Mouse (Mus musculus): ENCODE results near the gene 1700001C02Rik. TPM values are rescaled to one million over a fixed set of nuclear protein-coding genes. Genes with fewer than 3 reads are reported as not detected.

1700001C02Rik gene
- polyA plus RNA-seq, 1 experiment from 2014 or later: not detected

GRCm38 (mm10) chr5:30520214-30520732 lies 54.4 kb downstream of the 1700001C02Rik start:
- TF ChIP-seq CTCF (IDR thresholded peaks at IDR 0.05; ENCODE audit: low read depth) (no peak), EP300 (IDR thresholded peaks at IDR 0.05; ENCODE audit: low read depth) (peak; percentile 44; the same call in 1 of the 2 replicates)
- H3K36me3 ChIP-seq (replicated peaks; ENCODE audit: insufficient read depth, low read length): no peaks in the 10 kb centered on the region
- H3K27ac ChIP-seq (ENCODE audit: low read depth): no peak overlapping the region
- no peak overlapping the region for H3K4me3 ChIP-seq (ENCODE audit: low read depth, low read length)
- no peak overlapping the region for H3K9ac ChIP-seq (replicated peaks)
- no peaks in the 10 kb centered on the region for H3K27me3 ChIP-seq (ENCODE audit: insufficient read depth, low read length)
- no peak overlapping the region for H3K4me2 ChIP-seq (ENCODE audit: low read depth, low read length)
- peaks cover 10% of the 10 kb centered on the region for H3K4me1 ChIP-seq (ENCODE audit: insufficient read depth)
- no peaks in the 10 kb centered on the region for H3K9me3 ChIP-seq (ENCODE audit: low read length)
- 63% methylated on average over 10 of the region's 10 CpGs for WGBS (ENCODE audit: insufficient replicate concordance)
- ATAC-seq: peak; percentile 36; the same call in 1 of the 2 replicates
- no peak for DNase-seq

- no peak for DNase-seq
- H3K4me2 ChIP-seq (ENCODE audit: low read depth, low read length): no peak overlapping the region
- no peak overlapping the region for H3K27ac ChIP-seq (ENCODE audit: low read depth)
- no peaks in the 10 kb centered on the region for H3K27me3 ChIP-seq (ENCODE audit: insufficient read depth, low read length)
- H3K36me3 ChIP-seq (replicated peaks; ENCODE audit: insufficient read depth, low read length): no peaks in the 10 kb centered on the region
- no peak overlapping the region for H3K4me3 ChIP-seq (ENCODE audit: low read depth, low read length)
- no peak for TF ChIP-seq CTCF (IDR thresholded peaks at IDR 0.05; ENCODE audit: low read depth)
- TF ChIP-seq EP300 (IDR thresholded peaks at IDR 0.05; ENCODE audit: low read depth): no peak
- H3K9me3 ChIP-seq (ENCODE audit: low read length): no peaks in the 10 kb centered on the region
- WGBS (ENCODE audit: insufficient replicate concordance): 83% methylated on average over 8 of the region's 8 CpGs
- H3K4me1 ChIP-seq (ENCODE audit: insufficient read depth): peaks cover 10% of the 10 kb centered on the region
- H3K9ac ChIP-seq (replicated peaks): no peak overlapping the region
- ATAC-seq: no peak
Observed at GRCm38 (mm10) chr5:30522406-30522805, 56.6 kb downstream of the 1700001C02Rik start.

GRCm38 (mm10) chr5:30523131-30523530 lies 57.3 kb downstream of the 1700001C02Rik start:
- Histone ChIP-seq H3K27ac (ENCODE audit: low read depth) (no peak overlapping the region), H3K9me3 (ENCODE audit: low read length) (no peaks in the 10 kb centered on the region), H3K4me3 (ENCODE audit: low read depth, low read length) (no peak overlapping the region), H3K27me3 (ENCODE audit: insufficient read depth, low read length) (no peaks in the 10 kb centered on the region), H3K4me1 (ENCODE audit: insufficient read depth) (peaks cover 10% of the 10 kb centered on the region), H3K9ac (replicated peaks) (no peak overlapping the region), H3K36me3 (replicated peaks; ENCODE audit: insufficient read depth, low read length) (no peaks in the 10 kb centered on the region), H3K4me2 (ENCODE audit: low read depth, low read length) (no peak overlapping the region)
- no peak for TF ChIP-seq CTCF (IDR thresholded peaks at IDR 0.05; ENCODE audit: low read depth)
- TF ChIP-seq EP300 (IDR thresholded peaks at IDR 0.05; ENCODE audit: low read depth): no peak
- WGBS (ENCODE audit: insufficient replicate concordance): 31% methylated on average over 3 of the region's 3 CpGs
- ATAC-seq (no peak), DNase-seq (no peak)

GRCm38 (mm10) chr5:30524213-30524612 lies 58.4 kb downstream of the 1700001C02Rik start:
- WGBS (ENCODE audit: insufficient replicate concordance): 37% methylated on average over 3 of the region's 3 CpGs
- Histone ChIP-seq H3K27ac (ENCODE audit: low read depth) (peak overlapping the region; percentile 45; the same call in 1 of the 2 replicates), H3K36me3 (replicated peaks; ENCODE audit: insufficient read depth, low read length) (no peaks in the 10 kb centered on the region), H3K9ac (replicated peaks) (no peak overlapping the region), H3K4me3 (ENCODE audit: low read depth, low read length) (no peak overlapping the region), H3K4me1 (ENCODE audit: insufficient read depth) (peaks cover 10% of the 10 kb centered on the region), H3K4me2 (ENCODE audit: low read depth, low read length) (no peak overlapping the region), H3K27me3 (ENCODE audit: insufficient read depth, low read length) (no peaks in the 10 kb centered on the region), H3K9me3 (ENCODE audit: low read length) (no peaks in the 10 kb centered on the region)
- DNase-seq (no peak), ATAC-seq (no peak)
- TF ChIP-seq CTCF (IDR thresholded peaks at IDR 0.05; ENCODE audit: low read depth) (no peak), EP300 (IDR thresholded peaks at IDR 0.05; ENCODE audit: low read depth) (no peak)

GRCm38 (mm10) chr5:30525920-30526836 lies 60.3 kb downstream of the 1700001C02Rik start:
- 54% methylated on average over 12 of the region's 12 CpGs for WGBS (ENCODE audit: insufficient replicate concordance)
- Histone ChIP-seq H3K4me3 (ENCODE audit: low read depth, low read length) (no peak overlapping the region), H3K27ac (ENCODE audit: low read depth) (no peak overlapping the region), H3K27me3 (ENCODE audit: insufficient read depth, low read length) (no peaks in the 10 kb centered on the region), H3K9me3 (ENCODE audit: low read length) (no peaks in the 10 kb centered on the region), H3K4me1 (ENCODE audit: insufficient read depth) (peaks cover 8% of the 10 kb centered on the region), H3K4me2 (ENCODE audit: low read depth, low read length) (no peak overlapping the region), H3K36me3 (replicated peaks; ENCODE audit: insufficient read depth, low read length) (no peaks in the 10 kb centered on the region), H3K9ac (replicated peaks) (no peak overlapping the region)
- DNase-seq (no peak), ATAC-seq (no peak)
- TF ChIP-seq EP300 (IDR thresholded peaks at IDR 0.05; ENCODE audit: low read depth) (no peak), CTCF (IDR thresholded peaks at IDR 0.05; ENCODE audit: low read depth) (no peak)

GRCm38 (mm10) chr5:30527129-30527528 lies 61.3 kb downstream of the 1700001C02Rik start:
- ATAC-seq: no peak
- no peak for DNase-seq

More at GRCm38 (mm10) chr5:30527129-30527528, 61.3 kb downstream of the 1700001C02Rik start:
- no peaks in the 10 kb centered on the region for H3K27me3 ChIP-seq (ENCODE audit: insufficient read depth, low read length)
- H3K27ac ChIP-seq (ENCODE audit: low read depth): no peak overlapping the region
- no peak overlapping the region for H3K4me3 ChIP-seq (ENCODE audit: low read depth, low read length)
- no peak overlapping the region for H3K4me2 ChIP-seq (ENCODE audit: low read depth, low read length)
- H3K4me1 ChIP-seq (ENCODE audit: insufficient read depth): peaks cover 8% of the 10 kb centered on the region
- no peaks in the 10 kb centered on the region for H3K36me3 ChIP-seq (replicated peaks; ENCODE audit: insufficient read depth, low read length)
- 82% methylated on average over 5 of the region's 5 CpGs for WGBS (ENCODE audit: insufficient replicate concordance)
- no peaks in the 10 kb centered on the region for H3K9me3 ChIP-seq (ENCODE audit: low read length)
- TF ChIP-seq EP300 (IDR thresholded peaks at IDR 0.05; ENCODE audit: low read depth) (no peak), CTCF (IDR thresholded peaks at IDR 0.05; ENCODE audit: low read depth) (no peak)
- H3K9ac ChIP-seq (replicated peaks): no peak overlapping the region

Measured in liver, postnatal 0 days (tissue).